Mouse (Mus musculus) kidney, adult 2 months (tissue): Measurements from ENCODE around the gene Ppp4r1.

Experiments used
- CTCF ChIP-seq: fragments of 200-500 bp; conservative IDR thresholded peaks from 2 replicates; pipeline ENCODE4 v1.5.1; 2011; ENCODE audit warnings: low read depth, mild to moderate bottlenecking, control low read depth, low read length, moderate library complexity, mixed read lengths; ENCODE audit not compliant: insufficient read depth, insufficient read length
- POLR2A ChIP-seq: fragments of 200-500 bp; IDR thresholded peaks from one replicate; pipeline ENCODE4 v1.6.1; 2011; ENCODE audit warnings: low read depth, low read length, control low read depth

DNA sequence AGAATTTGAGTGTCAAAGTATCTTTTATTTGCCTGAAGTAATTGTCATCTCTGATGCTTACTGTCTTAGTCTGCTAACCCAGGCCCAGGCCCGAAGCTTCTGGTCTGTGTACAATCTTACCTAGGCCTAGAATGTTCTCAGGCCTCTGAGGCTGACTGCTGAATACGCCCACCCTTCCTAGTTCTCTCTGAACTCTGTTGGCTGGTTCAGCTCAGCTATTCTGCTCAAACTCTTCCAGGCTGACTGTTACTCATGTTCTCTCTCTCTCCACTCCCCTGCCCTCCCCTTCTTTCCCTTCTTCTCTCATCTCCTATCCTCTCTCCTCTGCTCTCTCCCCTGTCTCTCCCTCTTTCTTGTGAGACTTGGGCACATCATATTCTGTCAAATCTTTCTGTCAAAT, 24.0 kb downstream of the Ppp4r1 start:
- TF ChIP-seq POLR2A (no peak), CTCF (no peak)
